Mouse (Mus musculus): ENCODE measurements around the gene Olfr1504. TPM values are rescaled to one million over a fixed set of nuclear protein-coding genes. Genes with fewer than 3 reads are reported as not detected.
"Not testable (repeated sequence)": the region's sequence is repeated elsewhere in the genome, so short reads cannot be mapped to it uniquely, and the experiment has no call there.

Gene Olfr1504
- total RNA-seq (2021), result not detected
- long read RNA-seq, experiment 1, result 0 reads
- long read RNA-seq, experiment 2, result 0 reads

DNA sequence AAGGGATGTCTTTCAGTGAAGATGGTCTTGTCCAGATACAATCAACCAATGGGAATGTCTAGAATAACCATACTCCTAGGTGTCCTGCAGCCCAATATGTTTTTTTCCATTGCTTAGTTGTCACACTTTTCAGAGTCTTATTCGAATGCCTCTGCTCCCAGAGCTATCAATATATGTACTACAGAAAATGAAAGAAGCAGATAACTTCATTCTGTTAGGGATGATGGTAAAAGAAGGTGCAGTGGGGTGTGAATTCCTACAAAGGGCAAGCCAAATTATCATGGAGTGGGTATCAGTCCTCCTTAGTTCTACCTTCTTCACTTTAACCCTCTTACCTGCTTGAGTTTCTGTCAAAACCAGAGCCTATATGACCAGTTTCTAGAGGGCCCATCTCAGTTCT is at the start of gene Olfr1504:
Olfr1504 (minus strand) TSS at position 101 of the 400 bp plus-strand sequence.
- DNase-seq, result no peak

DNA sequence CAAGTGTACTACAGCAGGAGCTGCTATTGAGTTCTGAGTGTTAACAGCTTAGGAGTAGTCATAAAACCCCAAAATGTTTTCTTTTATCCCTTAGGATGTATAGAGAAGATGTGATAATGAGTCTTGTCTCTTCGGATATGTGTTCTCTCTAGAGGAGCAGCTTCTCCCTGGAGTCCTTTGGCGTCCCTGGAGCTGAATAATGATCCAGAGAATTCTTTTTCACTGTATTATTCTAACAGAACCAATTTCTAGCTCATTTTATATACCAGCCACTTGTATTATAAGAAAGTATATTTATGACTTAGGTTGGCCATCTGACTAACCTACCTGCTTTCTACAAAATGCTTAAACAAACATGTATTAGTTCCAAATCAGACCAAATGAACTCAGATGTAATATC is 15.5 kb upstream of the Olfr1504 start, which contains the start of gene Olfr1505:
Olfr1505 (plus strand) TSS at position 301 of the 400 bp plus-strand sequence.
- no peak for DNase-seq

DNA sequence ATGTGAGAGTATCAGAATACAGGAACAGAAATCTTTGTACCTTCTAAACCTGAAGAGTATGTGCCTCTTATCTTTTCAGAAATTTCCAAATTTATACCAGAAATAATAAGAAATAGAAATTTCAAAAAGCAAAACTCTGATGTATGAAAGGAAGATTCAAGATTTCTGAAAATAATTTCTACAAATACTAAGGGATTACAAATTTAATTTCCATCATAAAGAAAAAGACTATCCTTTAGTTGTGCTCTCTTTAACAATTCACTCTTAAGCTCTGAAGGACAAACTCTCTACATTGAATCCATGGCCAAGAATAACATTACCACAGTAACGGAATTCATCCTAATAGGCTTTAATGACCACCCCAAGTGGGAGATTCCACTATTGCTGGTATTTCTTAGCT is 36.2 kb downstream of the Olfr1504 start, which contains the start of gene Olfr1502:
Olfr1502 (plus strand) TSS at position 301 of the 400 bp plus-strand sequence.
- no peak for DNase-seq

DNA sequence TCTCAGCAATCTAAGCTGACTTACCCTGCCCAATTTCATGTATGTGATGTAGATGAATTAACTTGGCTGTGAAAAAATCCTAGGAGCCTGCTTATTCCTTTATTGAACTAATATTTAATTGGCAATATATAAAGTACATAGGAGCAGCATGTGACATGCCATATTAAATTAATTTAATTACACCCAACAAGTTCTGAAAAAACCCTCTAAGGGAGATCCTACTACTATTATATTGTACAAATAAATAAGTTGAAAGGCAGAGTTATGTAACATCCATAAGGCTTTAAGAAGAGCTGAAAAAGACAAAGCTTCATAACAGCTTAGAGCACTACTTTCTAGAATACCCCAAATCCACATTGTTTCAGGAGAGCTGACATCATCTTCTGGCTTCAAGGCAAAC is 47.1 kb downstream of the Olfr1504 start, which contains the start of gene Olfr1501:
Olfr1501 (minus strand) TSS at position 101 of the 400 bp plus-strand sequence.
- DNase-seq, result not testable (repeated sequence)

Other genes starting within 250 kb of the Olfr1504 start
- not detected for gene Olfr1490, start 246.8 kb downstream of the Olfr1504 start, total RNA-seq (2021)
- gene Olfr1491, start 200.7 kb downstream of the Olfr1504 start, total RNA-seq (2021), result not detected
- not detected for gene Olfr1493-ps1, start 174.7 kb downstream of the Olfr1504 start, total RNA-seq (2021)
- gene Olfr1494, start 158.2 kb downstream of the Olfr1504 start, total RNA-seq (2021), result not detected
- gene Olfr1495, start 133.3 kb downstream of the Olfr1504 start, total RNA-seq (2021), result not detected
- gene Olfr1496, start 120.0 kb downstream of the Olfr1504 start, total RNA-seq (2021), result not detected
- not detected for gene Olfr1497, start 99.7 kb downstream of the Olfr1504 start, total RNA-seq (2021)
- gene Olfr1499, start 78.5 kb downstream of the Olfr1504 start, total RNA-seq (2021), result not detected
- not detected for gene Olfr1500, start 67.4 kb downstream of the Olfr1504 start, total RNA-seq (2021)
- not detected for gene Olfr1501, start 47.2 kb downstream of the Olfr1504 start, total RNA-seq (2021)
- not detected for gene Olfr1502, start 36.1 kb downstream of the Olfr1504 start, total RNA-seq (2021)
- not detected for gene Olfr1505, start 15.6 kb upstream of the Olfr1504 start, total RNA-seq (2021)